Mouse (Mus musculus): Measurements from ENCODE around the gene Camkk2. TPM values are rescaled to one million over a fixed set of nuclear protein-coding genes. Genes with fewer than 3 reads are reported as not detected.

Gene Camkk2
- 65.3 and 69.5 TPM in 2 replicates for polyA plus RNA-seq (2012; ENCODE audit: insufficient read depth, insufficient read length, missing spikeins)

DNA sequence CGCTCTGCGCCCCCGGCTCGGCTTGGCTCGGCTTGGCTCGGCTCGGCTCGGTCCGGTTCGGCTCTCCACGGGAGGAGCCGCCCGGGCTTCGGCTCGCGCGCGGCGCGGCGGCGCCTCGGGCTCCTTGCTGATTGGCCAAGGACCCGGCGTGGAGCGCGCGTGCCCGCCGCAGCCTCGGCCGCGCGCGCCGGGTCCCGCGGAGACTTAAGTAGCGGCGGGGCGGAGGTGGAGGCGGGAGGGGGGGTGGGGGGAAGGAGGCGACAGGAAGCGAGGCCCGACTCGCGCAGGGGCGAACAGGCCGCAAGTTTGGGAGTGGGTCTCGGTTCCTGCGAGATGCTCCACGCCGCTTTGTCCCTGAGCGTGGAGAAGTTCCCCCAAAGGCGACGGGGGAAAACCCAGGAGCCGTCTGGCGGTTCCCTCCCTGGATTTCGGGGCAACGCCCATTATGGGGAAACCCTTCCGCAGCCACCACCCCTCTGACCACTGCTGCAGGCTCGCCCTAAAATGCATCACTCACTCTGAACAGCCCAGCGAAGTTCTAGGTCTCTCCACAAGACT is at the start of gene Camkk2:
Camkk2 (minus strand) TSS at position 133 of the 558 bp plus-strand sequence.
- Histone ChIP-seq H3K4me1 (ENCODE audit: control insufficient read depth, insufficient read depth, low read length) (peaks cover 16% of the 10 kb centered on the region; the same call in 1 of the 2 replicates), H3K4me3 (ENCODE audit: insufficient read depth, low read length) (peak within 1 kb of the TSS; percentile 97), H3K27ac (ENCODE audit: insufficient read depth, low read depth, low read length) (peak within 1 kb of the TSS; percentile 98)
- TF ChIP-seq POLR2A (IDR thresholded peaks at IDR 0.05; ENCODE audit: borderline replicate concordance, low read depth, low read length) (no peak), CTCF (IDR thresholded peaks at IDR 0.05; ENCODE audit: low read depth, low read length) (no peak)

DNA sequence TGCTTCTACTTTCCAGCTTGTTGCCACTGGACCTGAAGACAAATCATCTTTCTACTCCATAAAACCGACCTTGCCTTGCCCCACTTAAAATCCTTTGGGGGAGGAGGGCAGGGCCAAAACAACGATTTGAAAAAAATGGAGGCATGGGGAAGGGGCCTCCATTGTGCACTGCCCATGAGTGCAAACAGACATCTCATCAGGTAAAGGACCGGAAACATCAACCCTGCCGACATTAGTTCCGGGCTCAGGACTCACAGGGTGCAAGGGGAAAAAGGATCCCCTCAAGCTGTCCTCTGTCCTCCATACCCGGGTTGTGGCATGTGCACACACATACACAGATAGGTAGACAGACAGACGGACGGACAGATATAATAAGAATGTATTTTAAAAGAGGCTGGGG is 45.9 kb upstream of the Camkk2 start:
- no peak overlapping the region for H3K27ac ChIP-seq (ENCODE audit: insufficient read depth, low read depth, low read length)
- no peak overlapping the region for H3K4me3 ChIP-seq (ENCODE audit: insufficient read depth, low read length)
- no peaks in the 10 kb centered on the region for H3K4me1 ChIP-seq (ENCODE audit: control insufficient read depth, insufficient read depth, low read length)
- no peak for TF ChIP-seq POLR2A (IDR thresholded peaks at IDR 0.05; ENCODE audit: borderline replicate concordance, low read depth, low read length)
- TF ChIP-seq CTCF (IDR thresholded peaks at IDR 0.05; ENCODE audit: low read depth, low read length): no peak

DNA sequence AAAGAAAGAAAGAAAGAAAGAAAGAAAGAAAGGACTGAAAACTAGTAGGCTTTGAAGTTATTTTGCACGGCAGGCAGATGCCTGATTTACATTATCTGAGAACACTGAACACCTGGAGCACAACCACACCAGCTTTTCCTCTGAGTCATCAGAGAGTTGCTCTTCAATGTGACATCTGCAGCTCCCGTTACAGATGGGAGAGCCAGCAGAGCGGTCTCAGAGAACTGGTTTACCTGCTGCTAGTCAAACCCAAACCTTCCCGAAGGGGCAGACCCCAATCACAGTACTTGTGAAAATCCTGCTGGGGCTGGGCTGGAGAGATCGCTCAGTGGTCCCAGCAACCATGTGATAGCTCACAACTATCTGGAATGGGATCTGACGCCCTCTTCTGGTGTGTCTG is 45.2 kb upstream of the Camkk2 start:
- TF ChIP-seq POLR2A (IDR thresholded peaks at IDR 0.05; ENCODE audit: borderline replicate concordance, low read depth, low read length): no peak
- TF ChIP-seq CTCF (IDR thresholded peaks at IDR 0.05; ENCODE audit: low read depth, low read length): no peak
- Histone ChIP-seq H3K4me1 (ENCODE audit: control insufficient read depth, insufficient read depth, low read length) (0 out of 2 replicates have a peak, but pooled peaks cover 2% of the 10 kb centered on the region), H3K4me3 (ENCODE audit: insufficient read depth, low read length) (no peak overlapping the region), H3K27ac (ENCODE audit: insufficient read depth, low read depth, low read length) (no peak overlapping the region)

DNA sequence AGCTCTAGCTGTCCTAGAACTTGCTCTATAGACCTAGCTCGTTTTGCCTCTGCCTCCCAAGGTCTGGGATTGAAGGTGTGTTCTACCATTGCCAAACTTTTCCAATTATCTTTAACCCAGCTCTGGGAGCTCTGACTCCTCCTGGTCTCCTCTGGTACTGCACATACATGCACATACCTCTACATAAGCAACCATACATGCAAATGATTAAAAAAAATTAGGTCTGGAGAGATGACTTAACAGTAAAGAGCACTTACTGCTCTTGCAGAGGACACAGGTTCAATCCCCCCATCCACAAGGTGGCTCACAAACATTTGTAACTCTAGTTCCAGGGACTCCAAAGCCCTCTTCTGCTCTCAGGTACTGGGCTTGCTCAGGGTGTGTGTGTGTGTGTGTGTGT is 44.8 kb upstream of the Camkk2 start:
- TF ChIP-seq POLR2A (IDR thresholded peaks at IDR 0.05; ENCODE audit: borderline replicate concordance, low read depth, low read length) (no peak), CTCF (IDR thresholded peaks at IDR 0.05; ENCODE audit: low read depth, low read length) (no peak)
- Histone ChIP-seq H3K4me1 (ENCODE audit: control insufficient read depth, insufficient read depth, low read length) (0 out of 2 replicates have a peak, but pooled peaks cover 2% of the 10 kb centered on the region), H3K4me3 (ENCODE audit: insufficient read depth, low read length) (no peak overlapping the region), H3K27ac (ENCODE audit: insufficient read depth, low read depth, low read length) (no peak overlapping the region)

DNA sequence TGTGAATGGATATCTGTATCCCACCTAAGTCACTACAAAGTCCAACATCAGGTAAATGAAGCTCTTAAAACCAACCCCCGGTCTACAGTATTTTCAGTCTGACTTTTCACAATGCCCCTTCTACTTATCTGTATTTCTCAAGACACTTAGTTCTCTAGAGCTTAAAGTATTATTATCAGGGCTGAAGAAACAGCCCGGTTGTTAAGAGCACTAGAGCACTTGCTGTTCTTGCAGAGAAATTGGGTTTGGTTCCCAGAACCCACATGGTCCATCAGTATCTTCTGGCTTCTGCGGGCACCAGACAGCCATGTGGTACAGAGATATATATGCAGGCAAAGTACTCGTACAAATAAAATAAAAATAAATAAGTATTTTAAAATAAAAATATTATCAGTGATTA is 43.2 kb upstream of the Camkk2 start:
- Histone ChIP-seq H3K4me3 (ENCODE audit: insufficient read depth, low read length) (no peak overlapping the region), H3K4me1 (ENCODE audit: control insufficient read depth, insufficient read depth, low read length) (0 out of 2 replicates have a peak, but pooled peaks cover 2% of the 10 kb centered on the region), H3K27ac (ENCODE audit: insufficient read depth, low read depth, low read length) (no peak overlapping the region)
- no peak for TF ChIP-seq CTCF (IDR thresholded peaks at IDR 0.05; ENCODE audit: low read depth, low read length)
- no peak for TF ChIP-seq POLR2A (IDR thresholded peaks at IDR 0.05; ENCODE audit: borderline replicate concordance, low read depth, low read length)

DNA sequence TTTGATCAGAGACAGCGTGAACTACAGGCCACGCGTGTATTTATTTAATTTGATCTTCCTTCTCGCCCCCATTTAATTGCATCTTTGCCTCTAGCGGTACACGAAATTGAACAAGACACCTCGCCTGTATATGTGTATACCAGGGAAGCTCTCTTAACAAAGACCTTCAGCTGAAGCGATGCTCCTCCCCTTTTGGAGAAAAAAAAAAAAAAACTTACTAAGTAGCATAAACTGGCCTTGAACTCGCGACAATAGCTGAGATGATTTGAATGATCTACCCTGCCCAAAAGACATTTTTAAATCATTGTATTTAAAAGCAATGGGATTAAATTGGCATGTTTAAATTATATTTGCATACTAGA is 42.3 kb upstream of the Camkk2 start:
- Histone ChIP-seq H3K4me3 (ENCODE audit: insufficient read depth, low read length) (peak overlapping the region; percentile 72), H3K27ac (ENCODE audit: insufficient read depth, low read depth, low read length) (peak overlapping the region; percentile 50)
- TF ChIP-seq CTCF (IDR thresholded peaks at IDR 0.05; ENCODE audit: low read depth, low read length): no peak
- TF ChIP-seq POLR2A (IDR thresholded peaks at IDR 0.05; ENCODE audit: borderline replicate concordance, low read depth, low read length): no peak

DNA sequence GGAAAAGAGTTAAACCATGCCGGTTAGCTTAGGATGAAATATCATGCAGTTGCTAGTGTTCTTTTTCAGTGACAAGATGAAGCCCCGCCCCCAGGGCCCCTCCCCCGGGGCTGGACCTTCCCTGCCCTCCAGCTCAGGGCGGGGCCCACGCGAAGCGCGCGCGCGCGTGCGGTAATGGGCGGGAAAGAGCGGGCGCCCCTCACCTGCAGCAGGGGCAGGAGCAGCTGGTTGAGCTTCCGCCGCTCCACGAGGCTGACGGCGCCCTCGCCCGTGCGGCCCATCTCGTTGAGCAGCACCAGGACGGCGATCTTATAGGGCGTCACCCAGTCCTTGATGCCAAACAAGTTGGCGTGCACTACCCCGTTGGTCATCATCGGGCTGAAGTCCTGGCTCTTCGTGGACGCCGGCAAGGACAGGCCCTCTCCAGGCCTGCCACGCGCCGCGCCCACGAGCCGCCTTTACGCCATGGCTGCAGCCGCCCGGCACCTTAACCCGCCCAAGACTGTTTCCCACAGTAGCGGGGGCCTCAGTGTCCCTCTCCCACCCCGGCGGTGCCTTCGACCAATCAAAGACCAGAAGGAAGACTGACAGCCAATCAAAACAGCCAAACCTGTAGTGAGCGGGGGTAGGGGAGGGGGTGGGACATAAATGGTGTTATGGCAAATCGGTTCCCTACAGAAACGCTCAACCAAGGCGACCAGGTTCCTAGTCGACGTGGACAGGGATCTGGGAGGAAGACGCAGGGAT is 41.7 kb upstream of the Camkk2 start, which contains the start of gene Anapc5:
Anapc5 (minus strand) TSS at position 563 of the 747 bp plus-strand sequence.
- H3K4me3 ChIP-seq (ENCODE audit: insufficient read depth, low read length): peak within 1 kb of the TSS; percentile 72
- no peak for TF ChIP-seq CTCF (IDR thresholded peaks at IDR 0.05; ENCODE audit: low read depth, low read length)
- TF ChIP-seq POLR2A (IDR thresholded peaks at IDR 0.05; ENCODE audit: borderline replicate concordance, low read depth, low read length): no peak

More for the DNA sequence above, 42.3 kb upstream of the Camkk2 start:
- 0 out of 2 replicates have a peak, but pooled peaks cover 2% of the 10 kb centered on the region for H3K4me1 ChIP-seq (ENCODE audit: control insufficient read depth, insufficient read depth, low read length)

DNA sequence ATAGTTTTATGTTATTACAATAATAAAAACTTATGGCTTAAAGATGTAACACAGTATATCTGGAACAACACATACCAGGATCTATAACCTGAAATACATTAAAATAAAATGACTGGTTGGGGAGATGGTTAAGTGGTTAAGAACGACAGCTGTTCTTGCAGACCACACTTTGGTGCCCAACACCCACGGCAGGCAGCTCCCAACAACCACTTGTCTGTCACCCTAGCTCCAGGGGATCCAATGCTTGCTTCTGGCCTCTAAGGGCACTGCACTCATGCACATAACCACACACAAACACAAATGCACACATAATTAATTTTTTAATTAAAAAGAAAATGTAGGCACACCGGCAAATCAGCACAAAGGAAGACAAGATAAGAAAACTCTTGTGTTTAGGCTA is 33.5 kb upstream of the Camkk2 start:
- no peak overlapping the region for H3K27ac ChIP-seq (ENCODE audit: insufficient read depth, low read depth, low read length)
- TF ChIP-seq CTCF (IDR thresholded peaks at IDR 0.05; ENCODE audit: low read depth, low read length): no peak
- TF ChIP-seq POLR2A (IDR thresholded peaks at IDR 0.05; ENCODE audit: borderline replicate concordance, low read depth, low read length): no peak
- peaks cover 5% of the 10 kb centered on the region for H3K4me1 ChIP-seq (ENCODE audit: control insufficient read depth, insufficient read depth, low read length)
- no peak overlapping the region for H3K4me3 ChIP-seq (ENCODE audit: insufficient read depth, low read length)

More for the DNA sequence above, 41.7 kb upstream of the Camkk2 start, which contains the start of gene Anapc5:
- peaks cover 6% of the 10 kb centered on the region for H3K4me1 ChIP-seq (ENCODE audit: control insufficient read depth, insufficient read depth, low read length)
- H3K27ac ChIP-seq (ENCODE audit: insufficient read depth, low read depth, low read length): peak within 1 kb of the TSS; percentile 64

DNA sequence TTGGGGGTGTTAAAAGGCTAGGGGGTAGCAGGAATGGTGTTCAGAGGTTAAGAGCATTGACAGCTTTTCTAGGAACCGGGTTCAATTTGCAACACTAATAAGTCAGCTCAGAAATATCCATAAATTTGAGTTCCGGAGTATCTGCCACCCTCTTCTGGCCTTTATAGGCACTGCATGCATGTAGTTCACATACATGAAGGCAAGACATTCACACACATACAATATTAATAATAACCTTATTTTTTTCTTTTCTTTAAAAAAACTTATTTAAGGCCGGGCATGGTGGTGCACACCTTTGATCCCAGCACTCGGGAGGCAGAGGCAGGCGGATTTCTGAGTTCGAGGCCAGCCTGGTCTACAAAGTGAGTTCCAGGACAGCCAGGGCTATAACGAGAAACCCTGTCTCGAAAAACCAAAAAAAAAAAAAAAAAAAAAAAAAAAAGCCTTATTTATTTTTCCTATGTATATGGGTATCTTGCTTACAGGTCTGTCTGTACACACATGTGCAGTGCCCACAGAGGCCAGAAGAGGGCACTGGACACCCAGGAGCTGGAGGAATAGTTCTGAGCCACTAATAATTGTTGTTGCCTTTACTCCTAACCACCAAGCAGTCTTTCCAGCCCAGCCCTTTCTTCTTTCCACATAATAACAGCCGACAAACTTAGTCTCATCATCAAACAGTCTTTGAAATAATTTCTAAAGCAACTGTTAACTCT is 32.3 kb upstream of the Camkk2 start:
- Histone ChIP-seq H3K4me1 (ENCODE audit: control insufficient read depth, insufficient read depth, low read length) (peaks cover 5% of the 10 kb centered on the region), H3K27ac (ENCODE audit: insufficient read depth, low read depth, low read length) (no peak overlapping the region), H3K4me3 (ENCODE audit: insufficient read depth, low read length) (no peak overlapping the region)
- peak; percentile 83 for TF ChIP-seq CTCF (IDR thresholded peaks at IDR 0.05; ENCODE audit: low read depth, low read length)
- TF ChIP-seq POLR2A (IDR thresholded peaks at IDR 0.05; ENCODE audit: borderline replicate concordance, low read depth, low read length): no peak
